ENCODE assay signal across 25 mouse cellular contexts in genomic region chr3:35232487-35232886, GRCm38 (mm10).
DNase-seq lines count a peak whose midpoint lies in the region; ATAC-seq lines count a peak whose summit lies in the region.
"Had no signal": no experiment of that assay in that cellular context is flagged by ENCODE, and none has a peak within 500 bp of the region (broad histone marks: within the 10 kb centered on the region; RNA-seq: fewer than 3 reads in every experiment).

No protein-coding gene starts in this region.

- no peak overlapping the region for H3K9ac ChIP-seq in heart, embryonic 11.5 days (ENCODE audit: low read depth, low read length)
- H3K9ac ChIP-seq: heart, embryonic 15.5 days; hindbrain, embryonic 13.5 days; limb, embryonic 13.5 days; lung, embryonic 15.5 days had no signal

- WGBS in heart, embryonic 11.5 days (ENCODE audit: insufficient replicate concordance), result 71% methylated on average over 1 of the region's 1 CpGs

- no peaks in the 10 kb centered on the region for H3K4me1 ChIP-seq in heart, embryonic 11.5 days (ENCODE audit: control insufficient read depth, insufficient read depth, low read length)
- H3K4me1 ChIP-seq: heart, embryonic 15.5 days; lung, embryonic 15.5 days had no signal

- DNase-seq in frontal cortex, postnatal 10 days (ENCODE audit: low spot score in 2 of 2), result no peak
- peak; percentile 3 for DNase-seq in right cerebral cortex, adult 18-20 months
- no peak for DNase-seq in right cerebral cortex, postnatal 14 days
- peak; percentile 65 for DNase-seq in brain, adult 2 months (ENCODE audit: low read depth, low spot score)
- peak; percentile 44 for DNase-seq in telencephalon, adult 2 months (ENCODE audit: low read depth, low spot score)
- DNase-seq: adrenal gland, postnatal 14 days; cerebellum, adult 18-20 months; cerebellum, postnatal 10 days; gastrocnemius, postnatal 10 days; kidney, adult 9 months; kidney, postnatal 10 days; right cerebral cortex, postnatal 4 days; thymus, adult 2 months; thymus, postnatal 4 days had no signal

- H3K9me3 ChIP-seq in heart, embryonic 11.5 days (replicated peaks; ENCODE audit: control insufficient read depth, low read length), result no peaks in the 10 kb centered on the region
- H3K9me3 ChIP-seq: heart, embryonic 15.5 days; hindbrain, embryonic 13.5 days; limb, embryonic 13.5 days; lung, embryonic 15.5 days; midbrain, embryonic 10.5 days had no signal

- no peak overlapping the region for H3K4me2 ChIP-seq in heart, embryonic 11.5 days
- H3K4me2 ChIP-seq: heart, embryonic 15.5 days; hindbrain, embryonic 13.5 days; limb, embryonic 13.5 days; liver, embryonic 11.5 days; lung, embryonic 15.5 days had no signal

- H3K27me3 ChIP-seq in heart, embryonic 11.5 days (ENCODE audit: control insufficient read depth, insufficient read depth, low read length), result no peaks in the 10 kb centered on the region
- H3K27me3 ChIP-seq: heart, embryonic 15.5 days; hindbrain, embryonic 13.5 days; limb, embryonic 13.5 days; lung, embryonic 15.5 days had no signal

- H3K4me3 ChIP-seq in heart, embryonic 11.5 days (ENCODE audit: low read depth, low read length), result no peak overlapping the region
- H3K4me3 ChIP-seq: heart, embryonic 15.5 days; hindbrain, embryonic 13.5 days; limb, embryonic 13.5 days; lung, embryonic 15.5 days; midbrain, embryonic 10.5 days had no signal

- no peak overlapping the region for H3K27ac ChIP-seq in heart, embryonic 11.5 days (ENCODE audit: low read depth, low read length)
- H3K27ac ChIP-seq: heart, embryonic 15.5 days; hindbrain, embryonic 13.5 days; limb, embryonic 13.5 days; lung, embryonic 15.5 days; midbrain, embryonic 10.5 days; stomach, postnatal 0 days had no signal

- ATAC-seq in frontal cortex, adult (ENCODE audit: low TSS enrichment), result peak; percentile 89
- no peak for ATAC-seq in heart, embryonic 11.5 days (replicated peaks; ENCODE audit: insufficient number of reproducible peaks, low FRiP score, low TSS enrichment)
- ATAC-seq: intestine, postnatal 0 days; midbrain, embryonic 16.5 days had no signal

- no peaks in the 10 kb centered on the region for H3K36me3 ChIP-seq in heart, embryonic 11.5 days (ENCODE audit: control insufficient read depth, insufficient read depth, low read length)
- H3K36me3 ChIP-seq: heart, embryonic 15.5 days; hindbrain, embryonic 13.5 days; limb, embryonic 13.5 days; lung, embryonic 15.5 days; midbrain, embryonic 10.5 days had no signal

Comparison
In these comparisons a context has a peak if more than half of its experiments do, and no peak if none do; other contexts are left out.
1. DNase-seq: peak in right cerebral cortex, adult 18-20 months (single experiment), brain, adult 2 months (single experiment) and telencephalon, adult 2 months (single experiment); none in frontal cortex, postnatal 10 days (0 of 2) and right cerebral cortex, postnatal 14 days (single experiment).